Mouse (Mus musculus) embryonic fibroblast, embryonic 13.5 days (primary cell): ENCODE measurements around the gene Nrl. TPM values are rescaled to one million over a fixed set of nuclear protein-coding genes. Genes with fewer than 3 reads are reported as not detected.

Experiments
- H3K27ac ChIP-seq: 2 replicates; pipeline ENCODE4 v1.5.1; 2012; ENCODE audit warnings: low read length, control low read depth, inconsistent platforms; ENCODE audit not compliant: insufficient read depth
- H3K4me1 ChIP-seq: 2 replicates; pipeline ENCODE4 v1.6.1; 2011; ENCODE audit warnings: low read length; ENCODE audit not compliant: control insufficient read depth, insufficient read depth
- H3K4me3 ChIP-seq: 2 replicates; pipeline ENCODE4 v1.5.1; 2011; ENCODE audit warnings: mild to moderate bottlenecking, control low read depth, low read length; ENCODE audit not compliant: insufficient read depth
- CTCF ChIP-seq: IDR thresholded peaks from 2 replicates; pipeline ENCODE4 v1.5.1; 2011; ENCODE audit warnings: mild to moderate bottlenecking, control low read depth, low read length, moderate library complexity, borderline replicate concordance; ENCODE audit not compliant: insufficient read depth
- POLR2A ChIP-seq: IDR thresholded peaks from 2 replicates; pipeline ENCODE4 v1.6.1; 2011; ENCODE audit warnings: low read depth, mild to moderate bottlenecking, control low read depth, low read length, moderate library complexity
- polyA plus RNA-seq: library from polyadenylated mRNA; stranded (reverse); fragments of >200 nt; gene quantifications from 2 replicates; pipeline ENCODE4 v1.2.4, GENCODE M21; 2011; ENCODE audit warnings: low read depth; ENCODE audit not compliant: missing spikeins, insufficient read length

The Nrl gene
- polyA plus RNA-seq, 1 experiment: not detected

GRCm38 (mm10) chr14:55515846-55516245 is 8.9 kb downstream of the Nrl start:
- H3K4me1 ChIP-seq: no peaks in the 10 kb centered on the region
- no peak overlapping the region for H3K27ac ChIP-seq
- H3K4me3 ChIP-seq: no peak overlapping the region
- TF ChIP-seq POLR2A (no peak), CTCF (no peak)

DNA sequence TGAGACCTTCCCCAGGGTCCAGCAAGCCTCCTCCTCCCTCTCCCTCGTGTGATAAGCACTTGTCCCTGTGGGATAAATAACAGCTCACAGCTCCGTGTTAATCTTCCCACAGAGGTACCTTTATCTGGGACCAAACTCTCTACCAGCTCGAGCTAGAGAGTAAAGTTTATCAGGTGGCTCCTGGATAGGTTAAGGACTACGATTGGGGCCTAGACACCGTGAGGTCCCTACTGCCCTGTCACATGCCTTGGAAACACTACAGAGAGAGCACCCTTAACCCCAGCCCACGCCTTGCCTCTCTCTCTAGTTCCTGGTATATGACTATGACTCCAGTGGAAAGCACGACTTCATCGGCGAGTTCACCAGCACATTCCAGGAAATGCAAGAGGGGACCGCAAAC is 10.9 kb downstream of the Nrl start:
- Histone ChIP-seq H3K27ac (no peak overlapping the region), H3K4me3 (no peak overlapping the region), H3K4me1 (no peaks in the 10 kb centered on the region)
- TF ChIP-seq CTCF (no peak), POLR2A (no peak)

- Histone ChIP-seq H3K27ac (no peak overlapping the region), H3K4me3 (no peak overlapping the region), H3K4me1 (no peaks in the 10 kb centered on the region)
- TF ChIP-seq POLR2A (no peak), CTCF (no peak)
These were observed 13.7 kb downstream of the Nrl start for GRCm38 (mm10) chr14:55511037-55511436.

- no peak within 1 kb of the TSS for H3K4me3 ChIP-seq
- no peaks in the 10 kb centered on the region for H3K4me1 ChIP-seq
- H3K27ac ChIP-seq: no peak within 1 kb of the TSS
- TF ChIP-seq POLR2A: no peak
- TF ChIP-seq CTCF: no peak
These were observed 14.6 kb downstream of the Nrl start, which contains the start of gene Cpne6 for GRCm38 (mm10) chr14:55510125-55510731. Gene Cpne6 (plus strand): TSS chr14:55510445.

DNA sequence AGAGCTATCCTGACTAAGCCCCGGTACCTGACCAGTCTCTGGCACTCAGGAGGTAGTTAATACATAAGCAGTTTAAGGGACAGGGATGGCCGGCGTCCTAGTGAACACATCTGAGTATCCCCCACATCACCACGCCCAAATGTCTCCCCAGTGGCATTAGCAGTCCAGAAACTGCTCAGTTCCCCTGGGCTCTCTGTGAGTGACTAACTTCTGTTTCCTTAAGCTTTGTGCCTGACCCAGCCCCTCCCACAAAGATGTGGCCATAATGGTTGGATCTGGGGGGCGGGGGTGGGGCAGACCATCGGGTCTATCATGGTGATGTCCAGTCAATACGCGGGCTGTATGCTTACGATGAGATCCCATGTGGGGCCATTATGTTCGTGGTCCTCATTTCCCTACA is 15.2 kb downstream of the Nrl start:
- H3K4me3 ChIP-seq: no peak overlapping the region
- H3K27ac ChIP-seq: no peak overlapping the region
- no peak for TF ChIP-seq CTCF
- no peak for TF ChIP-seq POLR2A
- H3K4me1 ChIP-seq: no peaks in the 10 kb centered on the region

- no peaks in the 10 kb centered on the region for H3K4me1 ChIP-seq
- TF ChIP-seq POLR2A (no peak), CTCF (no peak)
- H3K27ac ChIP-seq: no peak overlapping the region
These were observed 17.0 kb downstream of the Nrl start for GRCm38 (mm10) chr14:55507801-55508200.

DNA sequence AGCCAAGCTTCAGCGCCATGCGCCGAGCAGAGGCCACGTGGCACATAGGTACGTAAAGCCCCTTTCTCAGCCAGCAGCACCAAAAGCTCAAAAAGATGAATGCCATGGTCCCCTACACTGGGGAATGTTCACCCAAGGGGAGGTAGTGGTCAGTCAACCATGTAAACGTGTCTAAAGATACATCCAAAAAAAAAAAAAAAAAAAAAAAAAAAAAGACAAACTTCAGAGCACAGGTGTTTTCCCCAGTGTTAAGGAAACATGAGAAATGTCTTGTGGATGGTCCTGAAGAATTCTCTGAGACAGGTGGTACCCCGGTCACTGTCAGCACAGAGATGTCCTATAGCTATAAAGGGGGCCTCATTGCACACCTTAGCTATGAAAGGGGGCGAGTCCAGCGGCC is 19.2 kb downstream of the Nrl start:
- TF ChIP-seq CTCF: no peak
- no peak for TF ChIP-seq POLR2A
- H3K4me1 ChIP-seq: no peaks in the 10 kb centered on the region
- H3K4me3 ChIP-seq: no peak overlapping the region
- H3K27ac ChIP-seq: no peak overlapping the region

More at GRCm38 (mm10) chr14:55507801-55508200, 17.0 kb downstream of the Nrl start:
- no peak overlapping the region for H3K4me3 ChIP-seq

DNA sequence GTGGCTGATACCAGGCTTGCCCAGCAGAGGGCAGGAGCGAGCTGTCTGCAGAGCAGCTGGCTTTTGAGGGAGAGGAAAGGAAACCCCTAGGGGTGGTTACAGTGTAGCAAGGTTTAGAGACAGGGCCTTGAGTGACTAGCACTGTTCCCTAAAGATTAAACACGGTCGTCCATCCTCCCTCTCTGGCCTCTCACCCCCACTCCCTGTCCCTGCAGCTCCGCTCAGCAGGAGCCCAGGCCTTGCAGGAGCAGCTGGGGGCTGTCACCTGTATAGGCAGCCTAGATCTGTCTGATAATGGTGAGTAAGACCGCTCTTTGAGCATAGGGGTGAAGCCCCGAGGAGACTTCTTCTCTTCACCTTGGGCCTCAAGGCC is 27.3 kb downstream of the Nrl start:
- peak; percentile 92 for TF ChIP-seq CTCF
- TF ChIP-seq POLR2A: no peak
- no peak overlapping the region for H3K4me3 ChIP-seq
- H3K27ac ChIP-seq: no peak overlapping the region
- no peaks in the 10 kb centered on the region for H3K4me1 ChIP-seq

DNA sequence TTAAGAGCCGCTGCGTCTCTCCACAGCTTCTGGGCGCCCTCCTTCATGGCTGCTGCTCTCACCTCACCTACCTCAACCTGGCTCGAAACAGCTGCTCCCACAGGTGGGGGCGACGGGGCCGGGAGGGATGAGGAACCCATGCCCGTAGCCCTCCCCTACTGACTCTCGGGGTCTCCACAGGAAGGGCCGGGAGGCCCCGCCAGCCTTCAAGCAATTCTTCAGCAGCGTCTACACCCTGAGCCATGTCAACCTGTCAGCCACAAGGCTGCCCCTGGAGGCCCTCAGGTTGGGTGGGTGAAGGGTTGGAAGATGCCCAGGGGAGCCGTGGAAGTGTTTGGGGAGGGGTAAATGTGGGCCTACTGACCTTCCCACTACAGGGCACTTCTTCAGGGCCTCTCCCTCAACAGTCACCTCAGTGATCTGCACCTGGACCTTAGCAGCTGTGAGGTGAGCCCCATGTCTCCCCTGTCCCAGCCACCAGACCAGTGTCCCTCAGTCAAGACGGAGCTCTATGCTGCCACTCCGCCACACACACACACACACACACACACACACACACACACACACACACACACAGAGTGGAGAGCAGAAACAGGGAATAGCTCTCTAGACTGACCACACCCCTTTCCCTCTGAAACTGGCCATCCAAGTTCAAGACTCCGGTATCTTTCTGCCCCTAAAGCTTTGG is 27.9 kb downstream of the Nrl start:
- no peak for TF ChIP-seq CTCF
- TF ChIP-seq POLR2A: no peak
- no peak overlapping the region for H3K27ac ChIP-seq
- H3K4me1 ChIP-seq: no peaks in the 10 kb centered on the region
- H3K4me3 ChIP-seq: no peak overlapping the region

- TF ChIP-seq CTCF (no peak), POLR2A (no peak)
- no peak overlapping the region for H3K27ac ChIP-seq
- no peaks in the 10 kb centered on the region for H3K4me1 ChIP-seq
- H3K4me3 ChIP-seq: no peak overlapping the region
These were observed 29.1 kb downstream of the Nrl start for GRCm38 (mm10) chr14:55495509-55496240.
